Mouse (Mus musculus): Measurements from ENCODE around the gene Kcnmb2.

Kcnmb2 gene

GRCm38 (mm10) chr3:32012205-32012931, 110.1 kb downstream of the Kcnmb2 start:
- DNase-seq (ENCODE audit: low spot score in 2 of 2): no peak

- DNase-seq (ENCODE audit: low spot score in 2 of 2): no peak
Observed at GRCm38 (mm10) chr3:32020981-32021380, 118.7 kb downstream of the Kcnmb2 start.

GRCm38 (mm10) chr3:32029375-32030050, 127.2 kb downstream of the Kcnmb2 start:
- no peak for DNase-seq (ENCODE audit: low spot score in 2 of 2)

- DNase-seq (ENCODE audit: low spot score in 2 of 2): no peak
Observed at GRCm38 (mm10) chr3:32032381-32032780, 130.1 kb downstream of the Kcnmb2 start.

- no peak for DNase-seq (ENCODE audit: low spot score in 2 of 2)
Observed at GRCm38 (mm10) chr3:32043814-32044213, 141.5 kb downstream of the Kcnmb2 start.

- no peak for DNase-seq (ENCODE audit: low spot score in 2 of 2)
Observed at GRCm38 (mm10) chr3:32048777-32049176, 146.5 kb downstream of the Kcnmb2 start.

- no peak for DNase-seq (ENCODE audit: low spot score in 2 of 2)
Observed at GRCm38 (mm10) chr3:32052596-32052995, 150.3 kb downstream of the Kcnmb2 start.

GRCm38 (mm10) chr3:32053610-32054241, 151.4 kb downstream of the Kcnmb2 start:
- no peak for DNase-seq (ENCODE audit: low spot score in 2 of 2)

- DNase-seq (ENCODE audit: low spot score in 2 of 2): no peak
Observed at GRCm38 (mm10) chr3:32059888-32060656, 157.8 kb downstream of the Kcnmb2 start.

GRCm38 (mm10) chr3:32062685-32063084, 160.4 kb downstream of the Kcnmb2 start:
- DNase-seq (ENCODE audit: low spot score in 2 of 2): no peak

GRCm38 (mm10) chr3:32063312-32063711, 161.0 kb downstream of the Kcnmb2 start:
- DNase-seq (ENCODE audit: low spot score in 2 of 2): no peak

GRCm38 (mm10) chr3:32067004-32067935, 165.0 kb downstream of the Kcnmb2 start:
- no peak for DNase-seq (ENCODE audit: low spot score in 2 of 2)

GRCm38 (mm10) chr3:32073881-32074280, 171.6 kb downstream of the Kcnmb2 start:
- DNase-seq (ENCODE audit: low spot score in 2 of 2): no peak

- no peak for DNase-seq (ENCODE audit: low spot score in 2 of 2)
Observed at GRCm38 (mm10) chr3:32088762-32089161, 186.5 kb downstream of the Kcnmb2 start.

- DNase-seq (ENCODE audit: low spot score in 2 of 2): no peak
Observed at GRCm38 (mm10) chr3:32101391-32101790, 199.1 kb downstream of the Kcnmb2 start.

GRCm38 (mm10) chr3:32119851-32120250, 217.5 kb downstream of the Kcnmb2 start:
- DNase-seq (ENCODE audit: low spot score in 2 of 2): no peak

GRCm38 (mm10) chr3:32121731-32122130, 219.4 kb downstream of the Kcnmb2 start:
- DNase-seq (ENCODE audit: low spot score in 2 of 2): no peak

GRCm38 (mm10) chr3:32125431-32125830, 223.1 kb downstream of the Kcnmb2 start:
- DNase-seq (ENCODE audit: low spot score in 2 of 2): no peak

- DNase-seq (ENCODE audit: low spot score in 2 of 2): no peak
Observed at GRCm38 (mm10) chr3:32128391-32128790, 226.1 kb downstream of the Kcnmb2 start.

GRCm38 (mm10) chr3:32130696-32131095, 228.4 kb downstream of the Kcnmb2 start:
- DNase-seq (ENCODE audit: low spot score in 2 of 2): no peak
